In genomic region chr4:155494891-155495290, GRCm38 (mm10) we compare ENCODE assay signal across 18 mouse cellular contexts. TPM values are rescaled to one million over a fixed set of nuclear protein-coding genes. Genes with fewer than 3 reads are reported as not detected.
DNase-seq lines count a peak whose midpoint lies in the region; ATAC-seq and TF ChIP-seq lines count a peak whose summit lies in the region.
"Had no signal": no experiment of that assay in that cellular context is flagged by ENCODE, and none has a peak within 500 bp of the region (broad histone marks: within the 10 kb centered on the region; RNA-seq: fewer than 3 reads in every experiment).

No protein-coding gene starts in this region.

- H3K4me3 ChIP-seq in forebrain, embryonic 14.5 days (ENCODE audit: low read depth, low read length) = no peak overlapping the region
- no peak overlapping the region for H3K4me3 ChIP-seq in forebrain, embryonic 11.5 days (ENCODE audit: low read depth, low read length)
- H3K4me3 ChIP-seq in E14TG2a.4 (replicated peaks; ENCODE audit: low read length) (peak overlapping the region; percentile 52; the same call in 1 of the 2 replicates), myocyte (no peak overlapping the region)
- no peak overlapping the region for H3K4me3 ChIP-seq in intestine, embryonic 15.5 days (replicated peaks)
- H3K4me3 ChIP-seq: embryonic facial prominence, embryonic 13.5 days had no signal

- no peak for TF ChIP-seq POLR2A in myocyte (IDR thresholded peaks at IDR 0.05; ENCODE audit: insufficient read length, low read depth)

- no peaks in the 10 kb centered on the region for H3K9me3 ChIP-seq in forebrain, embryonic 14.5 days (replicated peaks; ENCODE audit: control insufficient read depth, low read length)
- H3K9me3 ChIP-seq in forebrain, embryonic 11.5 days (ENCODE audit: control insufficient read depth, low read length) = no peaks in the 10 kb centered on the region
- H3K9me3 ChIP-seq in E14TG2a.4 (ENCODE audit: low read length) = no peaks in the 10 kb centered on the region
- H3K9me3 ChIP-seq in intestine, embryonic 15.5 days = no peaks in the 10 kb centered on the region
- H3K9me3 ChIP-seq: embryonic facial prominence, embryonic 13.5 days; midbrain, embryonic 12.5 days had no signal

- H3K27ac ChIP-seq in forebrain, embryonic 14.5 days (ENCODE audit: low read depth, low read length) = no peak overlapping the region
- no peak overlapping the region for H3K27ac ChIP-seq in forebrain, embryonic 11.5 days (ENCODE audit: low read depth, low read length)
- H3K27ac ChIP-seq in intestine, embryonic 15.5 days = no peak overlapping the region
- H3K27ac ChIP-seq: embryonic facial prominence, embryonic 13.5 days; midbrain, embryonic 12.5 days had no signal

- H3K9ac ChIP-seq in forebrain, embryonic 14.5 days (ENCODE audit: low read length) = peak overlapping the region; percentile 25; the same call in 1 of the 2 replicates
- no peak overlapping the region for H3K9ac ChIP-seq in forebrain, embryonic 11.5 days (ENCODE audit: low read length)
- no peak overlapping the region for H3K9ac ChIP-seq in intestine, embryonic 15.5 days
- H3K9ac ChIP-seq: embryonic facial prominence, embryonic 13.5 days; midbrain, embryonic 12.5 days had no signal

- H3K36me3 ChIP-seq in forebrain, embryonic 14.5 days (ENCODE audit: control insufficient read depth, insufficient read depth, low read length) = no peaks in the 10 kb centered on the region
- no peaks in the 10 kb centered on the region for H3K36me3 ChIP-seq in forebrain, embryonic 11.5 days (ENCODE audit: control insufficient read depth, insufficient read depth, low read length)
- H3K36me3 ChIP-seq in E14TG2a.4 (ENCODE audit: insufficient read depth, low read length) (no peaks in the 10 kb centered on the region), myocyte (ENCODE audit: control insufficient read depth, insufficient read depth) (no peaks in the 10 kb centered on the region)
- no peaks in the 10 kb centered on the region for H3K36me3 ChIP-seq in intestine, embryonic 15.5 days
- H3K36me3 ChIP-seq: embryonic facial prominence, embryonic 13.5 days had no signal

- ATAC-seq in forebrain, embryonic 14.5 days = no peak
- ATAC-seq in forebrain, embryonic 11.5 days (replicated peaks; ENCODE audit: low FRiP score) = no peak
- ATAC-seq in intestine, embryonic 15.5 days = no peak
- no peak for ATAC-seq in CD4-positive, CD25-positive, alpha-beta regulatory T cell, adult 4 months
- ATAC-seq: activated CD4-positive, CD25-positive, alpha-beta regulatory T cell, adult 4 months; lung, postnatal 0 days had no signal

- peaks cover 85% of the 10 kb centered on the region for H3K79me2 ChIP-seq in myocyte (ENCODE audit: control insufficient read depth, insufficient read depth)

- WGBS in forebrain, embryonic 14.5 days = 68% methylated on average over 4 of the region's 4 CpGs
- 87% methylated on average over 4 of the region's 4 CpGs for WGBS in forebrain, embryonic 11.5 days
- WGBS in intestine, embryonic 15.5 days = 63% methylated on average over 4 of the region's 4 CpGs

- H3K27me3 ChIP-seq in forebrain, embryonic 14.5 days (replicated peaks; ENCODE audit: control insufficient read depth, insufficient read depth, low read length) = no peaks in the 10 kb centered on the region
- no peaks in the 10 kb centered on the region for H3K27me3 ChIP-seq in forebrain, embryonic 11.5 days (ENCODE audit: control insufficient read depth, insufficient read depth, low read length)
- no peaks in the 10 kb centered on the region for H3K27me3 ChIP-seq in E14TG2a.4 (ENCODE audit: insufficient read depth, low read length)
- no peaks in the 10 kb centered on the region for H3K27me3 ChIP-seq in intestine, embryonic 15.5 days (replicated peaks)
- no peaks in the 10 kb centered on the region for H3K27me3 ChIP-seq in myocyte (ENCODE audit: control insufficient read depth, insufficient read depth, insufficient read length)
- H3K27me3 ChIP-seq: embryonic facial prominence, embryonic 13.5 days; midbrain, embryonic 12.5 days had no signal

- no peak overlapping the region for H3ac ChIP-seq in myocyte (ENCODE audit: control insufficient read depth, insufficient read length)

- TF ChIP-seq CTCF in E14TG2a.4 (conservative IDR thresholded peaks at IDR 0.05; ENCODE audit: low read length) = no peak

- H3K4me2 ChIP-seq in forebrain, embryonic 14.5 days (ENCODE audit: low read length) = 0 out of 2 replicates have a peak overlapping the region, but pooled peaks have one; percentile 2
- H3K4me2 ChIP-seq in forebrain, embryonic 11.5 days (ENCODE audit: low read depth, low read length, severe bottlenecking) = no peak overlapping the region
- 0 out of 2 replicates have a peak overlapping the region, but pooled peaks have one; percentile 76 for H3K4me2 ChIP-seq in intestine, embryonic 15.5 days (replicated peaks)
- H3K4me2 ChIP-seq in myocyte (ENCODE audit: low read depth) = peak overlapping the region; percentile 6

- peaks cover 25% of the 10 kb centered on the region for H3K4me1 ChIP-seq in forebrain, embryonic 14.5 days (ENCODE audit: control insufficient read depth, insufficient read depth, low read length)
- peaks cover 6% of the 10 kb centered on the region for H3K4me1 ChIP-seq in forebrain, embryonic 11.5 days (replicated peaks; ENCODE audit: control insufficient read depth, insufficient read depth, low read length)
- H3K4me1 ChIP-seq in E14TG2a.4 (replicated peaks; ENCODE audit: low read depth, low read length) = peaks cover 66% of the 10 kb centered on the region
- H3K4me1 ChIP-seq in intestine, embryonic 15.5 days (replicated peaks) = peaks cover 32% of the 10 kb centered on the region

- no peak for DNase-seq in forebrain, embryonic 14.5 days (ENCODE audit: low spot score)
- no peak for DNase-seq in forebrain, embryonic 11.5 days (ENCODE audit: low spot score)
- DNase-seq in c-Kit-positive CD71-positive TER-119-positive erythroid progenitor cells, embryonic 14.5 days (ENCODE audit: low spot score) = no peak
- DNase-seq in kidney, adult 9 months = no peak
- DNase-seq: cerebellum, adult 18-20 months; gastrocnemius, postnatal 36 days; kidney, adult 11 months; liver; thymus, adult 18-20 months had no signal

TF ChIP-seq in myocyte, 11 proteins besides CTCF, POLR2A, EP300 and RAD21:
- TF ChIP-seq REST (IDR thresholded peaks at IDR 0.05; ENCODE audit: insufficient read depth, insufficient read length) = no peak
- no peak for TF ChIP-seq MYOG (IDR thresholded peaks at IDR 0.05; ENCODE audit: control insufficient read depth in 1 of 3, insufficient read depth in 1 of 3, insufficient read length in 2 of 3, low read depth in 2 of 3)
- TF ChIP-seq TCF12 (IDR thresholded peaks at IDR 0.05; ENCODE audit: insufficient read depth, poor library complexity, severe bottlenecking) = no peak
- TF ChIP-seq USF1 (IDR thresholded peaks at IDR 0.05; ENCODE audit: low read depth) = no peak
- no peak for TF ChIP-seq CEBPB (IDR thresholded peaks at IDR 0.05; ENCODE audit: insufficient read depth, poor library complexity, severe bottlenecking)
- no peak for TF ChIP-seq E2F4 (IDR thresholded peaks at IDR 0.05; ENCODE audit: insufficient read depth)
- no peak for TF ChIP-seq TCF3 (IDR thresholded peaks at IDR 0.05; ENCODE audit: insufficient read length, low read depth)
- no peak for TF ChIP-seq POLR2AphosphoS2 (IDR thresholded peaks at IDR 0.05; ENCODE audit: insufficient read length, low read depth)
- no peak for TF ChIP-seq MYOD1 (IDR thresholded peaks at IDR 0.05; ENCODE audit: control insufficient read depth in 1 of 3, insufficient read length in 2 of 3, low read depth in 2 of 3)
- TF ChIP-seq MAX (IDR thresholded peaks at IDR 0.05; ENCODE audit: low read depth) = no peak
- TF ChIP-seq SRF (IDR thresholded peaks at IDR 0.05; ENCODE audit: control insufficient read depth, insufficient read length, low read depth) = no peak

RNA-seq across cellular contexts. Expression of gene Gnb1, which starts 3.7 kb away (rescaled TPM):
- 1,105 and 1,139 TPM in 2 replicates for polyA plus RNA-seq in forebrain, embryonic 14.5 days (2014; fragmentation: Nextera tagmentation; extraction: Ambion mirVana)
- 745 and 764 TPM in 2 replicates for polyA plus RNA-seq in forebrain, embryonic 11.5 days (2014; fragmentation: Nextera tagmentation; extraction: Ambion mirVana)
- 460 and 467 TPM in 2 replicates for polyA plus RNA-seq in intestine, embryonic 15.5 days (2015; fragmentation: Nextera tagmentation; extraction: Ambion mirVana)
- polyA plus RNA-seq in myocyte (2012; fragmentation: generic; extraction: Trizol) = 265 TPM
- 100 to 1,000 TPM; 291 TPM for polyA plus RNA-seq in CD4-positive, CD25-positive, alpha-beta regulatory T cell, adult 4 months (2017; shearing (Covaris generic))

RNA-seq across cellular contexts. Expression of gene Tmem52, which starts 26.0 kb away (rescaled TPM):
- 0.40 TPM in 1 of 2 replicates, not detected in the other for polyA plus RNA-seq in forebrain, embryonic 14.5 days (2014; fragmentation: Nextera tagmentation; extraction: Ambion mirVana)
- not detected in 2 replicates for polyA plus RNA-seq in forebrain, embryonic 11.5 days (2014; fragmentation: Nextera tagmentation; extraction: Ambion mirVana)
- 2.1 and 2.2 TPM in 2 replicates for polyA plus RNA-seq in intestine, embryonic 15.5 days (2015; fragmentation: Nextera tagmentation; extraction: Ambion mirVana)
- polyA plus RNA-seq in myocyte (2012; fragmentation: generic; extraction: Trizol) = not detected
- not detected for polyA plus RNA-seq in CD4-positive, CD25-positive, alpha-beta regulatory T cell, adult 4 months (2017; shearing (Covaris generic))
- polyA plus RNA-seq: activated CD4-positive, CD25-positive, alpha-beta regulatory T cell, adult 4 months; heart, embryonic 16.5 days had no signal
